Mouse (Mus musculus) layer of hippocampus, postnatal 36 days (tissue): Measurements from ENCODE around the gene Rcl1. TPM values are rescaled to one million over a fixed set of nuclear protein-coding genes. Genes with fewer than 3 reads are reported as not detected.
A peak's percentile ranks its signal among the peaks of the same experiment; 100 is the strongest.

Source experiments
- DNase-seq, 2 experiments: peaks; one replicate each; pipeline ENCODE4 v3.0.0; 2022
- total RNA-seq, 2 experiments: library from RNA; stranded (reverse); gene quantifications; 2 replicates each; pipeline ENCODE4 v1.2.3; 2021

The Rcl1 gene
- total RNA-seq, 2 experiments from 2014 or later = 18.1 to 18.7 TPM

DNA sequence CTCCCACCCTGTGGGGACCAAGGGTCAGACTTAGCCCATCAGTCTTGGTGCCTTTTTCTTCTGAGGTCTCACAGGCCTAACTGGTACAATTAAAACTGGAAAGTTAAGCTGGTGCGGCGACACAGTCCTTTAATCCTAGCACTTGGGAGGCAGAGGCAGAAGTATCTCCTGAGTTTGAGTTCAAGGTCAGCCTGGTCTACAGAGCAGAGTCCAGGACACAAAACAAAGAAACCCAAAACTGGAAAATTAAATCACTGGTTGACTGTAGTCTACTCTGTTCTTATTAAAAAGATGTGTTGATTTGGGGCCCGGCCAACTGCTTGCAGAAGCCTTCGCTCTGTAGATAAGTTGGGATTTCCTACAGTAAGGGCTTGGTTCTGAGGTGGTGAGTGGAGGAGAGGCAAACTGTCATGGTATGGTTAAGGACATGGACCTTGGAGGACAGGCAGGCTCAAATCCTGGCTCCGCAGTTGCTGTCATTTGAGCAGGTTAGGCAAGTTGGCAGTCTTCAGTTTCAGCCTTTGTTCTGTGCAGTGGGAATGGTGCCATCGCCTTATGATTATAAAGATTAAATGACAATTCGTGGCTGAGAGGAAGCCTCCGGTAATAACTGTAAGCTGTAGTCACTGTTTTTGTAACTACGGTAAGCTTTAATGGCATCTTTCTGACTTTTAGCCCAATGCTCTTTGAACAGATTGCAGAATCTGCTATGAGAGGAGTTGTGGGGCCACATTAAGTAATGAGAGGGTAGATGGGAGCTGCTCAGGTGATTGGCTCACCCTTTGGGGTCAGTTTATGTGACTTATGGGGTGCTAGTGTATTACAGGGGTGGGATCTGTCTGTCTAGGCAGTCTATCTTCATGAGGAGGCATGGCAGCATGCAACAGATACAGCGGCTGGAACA lies 12.8 kb downstream of the Rcl1 start:
- DNase-seq = no peak

DNA sequence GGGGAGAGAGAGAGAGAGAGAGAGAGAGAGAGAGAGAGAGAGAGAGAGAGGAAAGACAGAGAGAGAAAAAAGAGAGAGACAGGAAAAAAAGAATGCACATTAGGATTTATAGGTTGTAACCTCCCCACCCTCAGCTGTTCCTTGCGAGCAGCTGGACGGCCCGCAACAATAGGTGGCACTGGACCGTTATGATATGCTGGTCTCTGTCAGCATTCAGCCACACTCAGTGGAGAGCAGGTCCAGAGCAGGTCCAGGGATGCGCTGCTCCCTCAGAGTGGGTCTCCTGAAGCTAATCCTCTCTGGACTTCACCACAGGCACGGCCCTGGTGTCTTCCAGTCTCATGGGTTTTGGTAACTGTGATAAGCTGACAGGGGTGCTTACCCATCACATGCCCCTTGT lies 15.6 kb downstream of the Rcl1 start:
- no peak for DNase-seq

DNA sequence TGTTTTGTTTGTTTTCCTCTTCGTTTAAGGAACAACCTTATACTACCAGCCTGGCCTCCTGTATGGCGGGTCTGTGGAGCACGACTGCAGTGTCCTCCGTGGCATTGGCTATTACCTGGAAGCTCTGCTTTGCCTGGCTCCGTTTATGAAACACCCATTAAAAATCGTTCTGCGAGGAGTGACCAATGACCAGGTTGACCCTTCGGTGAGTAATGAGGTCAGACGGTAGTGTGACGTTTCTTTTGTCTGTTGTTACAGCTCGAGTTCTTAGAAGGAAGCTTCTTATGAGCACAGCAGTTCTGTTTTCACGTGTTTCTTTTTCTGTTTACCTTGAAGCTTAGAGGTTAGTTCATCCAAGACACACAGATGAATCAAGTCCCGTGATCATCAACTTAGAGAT lies 17.0 kb downstream of the Rcl1 start:
- no peak for DNase-seq

DNA sequence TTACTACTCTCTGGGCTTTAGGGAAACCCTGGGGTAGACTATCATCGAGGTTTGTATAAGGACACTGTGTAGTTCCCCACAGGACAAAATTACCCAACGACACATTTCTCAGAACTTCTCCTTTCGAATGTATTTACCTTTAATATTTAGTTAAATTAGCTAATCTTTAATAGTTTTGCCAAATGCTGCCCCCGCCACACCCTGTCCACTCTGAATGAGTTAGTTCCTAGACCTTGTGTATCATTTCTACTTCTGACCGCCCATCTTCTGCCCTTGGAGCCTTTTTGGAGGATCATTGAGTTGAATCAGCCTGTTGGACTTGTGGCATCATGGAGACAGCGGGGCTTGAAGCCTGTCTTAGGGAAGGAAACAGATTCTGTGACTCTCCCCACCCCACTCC lies 19.1 kb downstream of the Rcl1 start:
- DNase-seq = no peak

DNA sequence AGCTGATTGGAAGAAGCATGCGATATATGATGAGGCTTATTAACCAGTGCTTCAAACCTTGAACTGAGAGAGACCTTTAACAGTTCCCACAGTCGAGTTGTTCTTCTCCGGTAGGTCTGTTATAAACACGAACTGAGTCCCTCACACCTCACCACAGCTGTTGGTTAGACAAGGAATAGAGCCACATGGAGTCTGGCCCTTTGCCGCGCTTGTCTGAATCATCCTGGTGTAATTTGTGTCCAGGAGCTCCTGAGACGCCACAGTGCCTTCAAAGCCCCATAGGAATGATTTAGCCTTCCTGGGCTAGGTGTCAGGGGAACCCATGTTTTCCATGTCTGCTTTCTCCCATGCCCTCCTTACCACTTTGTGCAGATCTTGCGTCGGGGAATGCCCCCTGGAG lies 20.2 kb downstream of the Rcl1 start:
- no peak for DNase-seq

DNA sequence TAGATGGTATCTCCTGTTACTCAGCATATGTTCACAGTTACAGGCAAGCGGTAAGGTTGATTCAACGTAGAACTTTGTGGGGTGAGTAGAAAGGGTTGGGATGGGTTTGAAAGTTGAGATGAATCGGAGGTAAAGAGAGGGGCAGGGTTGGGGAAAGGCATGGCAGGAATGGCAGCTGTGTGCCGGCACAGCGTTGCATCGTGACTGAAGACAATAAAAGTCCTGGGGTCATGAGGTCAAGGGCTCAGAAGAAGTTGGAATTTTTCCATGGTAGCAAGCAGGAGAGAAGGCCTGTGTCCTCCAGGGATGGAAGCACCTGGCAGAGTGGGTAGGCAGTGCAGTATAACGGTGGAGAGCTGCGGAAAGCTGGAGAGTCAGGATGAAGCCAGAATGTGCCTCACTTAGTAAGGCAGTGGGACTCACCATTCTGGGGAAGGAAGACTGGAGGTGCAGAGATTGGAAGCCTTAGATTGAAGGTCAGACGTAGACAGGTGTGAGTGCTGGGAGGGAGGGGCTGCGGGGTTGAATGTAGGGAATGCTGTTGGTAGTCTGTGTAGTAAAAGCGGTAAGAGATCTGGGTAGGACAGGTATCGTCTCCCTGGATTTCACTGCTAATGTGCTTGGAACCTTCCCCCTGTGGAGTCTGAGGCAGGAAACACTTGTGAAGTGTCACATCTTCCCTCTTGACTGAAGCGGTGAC lies 23.9 kb downstream of the Rcl1 start:
- DNase-seq = no peak

DNA sequence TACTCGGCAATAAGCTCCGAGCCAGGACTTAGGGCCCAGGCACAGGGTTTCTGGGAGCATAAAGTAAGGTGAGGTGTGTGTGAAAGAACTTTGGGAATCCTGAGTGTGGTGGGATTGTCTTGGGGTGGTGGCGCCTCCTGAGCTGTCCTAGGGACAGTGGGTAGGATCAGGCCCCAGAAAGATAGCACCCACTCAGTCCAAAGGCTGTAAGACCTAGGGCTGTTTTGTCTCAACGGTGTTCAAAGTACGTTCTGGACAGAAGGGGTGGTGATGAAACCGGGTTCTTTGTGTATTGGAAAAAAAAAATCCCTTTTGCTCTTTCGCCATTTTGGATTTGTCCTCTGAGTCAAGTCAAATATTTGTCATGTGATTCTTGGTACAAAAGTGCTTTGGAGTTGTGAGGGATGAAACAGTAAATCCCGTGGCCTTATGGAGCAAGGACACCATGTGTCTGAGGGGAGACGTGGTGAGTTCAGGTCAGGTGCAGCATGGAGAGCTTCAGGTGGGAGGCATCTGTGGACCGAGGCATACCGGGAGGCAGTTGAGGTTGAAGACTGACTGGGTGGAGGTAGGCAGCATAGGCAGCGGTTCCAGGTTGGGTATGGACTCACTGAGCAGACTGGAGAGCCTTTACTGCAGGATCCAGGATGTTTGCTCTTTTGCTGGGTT lies 25.3 kb downstream of the Rcl1 start:
- DNase-seq = no peak

DNA sequence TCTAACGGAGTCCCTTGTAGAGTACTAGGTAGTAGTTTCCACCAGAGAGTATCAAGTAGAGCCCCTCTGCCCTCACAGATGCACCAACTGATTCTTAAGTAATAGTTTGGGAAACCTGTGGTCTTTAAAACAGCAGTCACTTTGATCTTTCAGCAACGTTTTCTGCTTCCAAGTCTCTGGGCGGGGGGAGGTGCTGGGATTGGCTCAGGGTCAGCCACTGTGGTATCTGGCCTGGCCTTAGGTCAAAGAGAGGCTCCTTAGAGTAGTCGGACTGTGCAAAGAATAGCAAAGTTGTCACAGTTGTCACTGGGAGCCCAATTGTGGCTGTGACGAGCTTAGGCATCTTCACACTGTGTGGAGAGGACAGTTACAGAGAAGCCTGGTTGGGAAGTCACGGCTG lies 26.2 kb downstream of the Rcl1 start:
- no peak for DNase-seq

DNA sequence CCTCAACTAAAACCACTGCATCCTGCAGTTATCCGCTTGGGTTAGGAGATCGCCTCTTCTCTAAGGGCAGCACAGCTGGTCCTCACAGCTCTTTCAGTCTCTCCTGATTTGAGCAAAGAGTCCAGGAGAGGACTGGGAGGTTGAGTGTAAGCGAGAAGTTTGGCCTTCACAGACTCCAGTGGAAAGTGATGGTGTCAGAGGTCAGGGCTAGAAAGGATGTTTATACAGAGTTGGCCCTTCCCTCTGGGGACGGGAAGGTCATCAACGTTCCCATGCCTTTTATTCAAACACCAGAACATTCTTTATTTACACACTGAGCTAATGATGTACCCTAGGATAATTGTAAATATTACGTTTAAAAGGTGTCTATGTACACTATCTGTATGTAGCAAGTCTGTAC lies 27.0 kb downstream of the Rcl1 start:
- no peak for DNase-seq

DNA sequence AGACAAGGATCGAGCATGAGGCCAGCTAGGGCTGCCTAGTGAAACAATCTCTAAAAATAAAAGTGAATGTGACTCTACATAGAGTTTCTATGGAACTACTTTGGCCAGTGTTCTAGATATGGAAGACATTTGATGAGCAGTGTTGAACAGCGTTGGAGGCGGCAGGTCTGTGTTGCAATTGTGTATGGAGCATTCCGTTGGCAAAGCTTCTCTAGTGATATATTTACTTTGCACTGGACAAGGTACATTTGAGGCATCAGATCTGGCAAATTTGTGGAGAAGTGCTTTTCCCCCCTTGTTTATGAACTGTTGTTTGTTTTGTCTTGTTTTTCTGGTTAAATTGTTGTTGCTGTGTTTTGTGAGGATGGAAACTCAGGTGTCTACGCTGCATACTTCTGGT lies 28.4 kb downstream of the Rcl1 start:
- DNase-seq = no peak

DNA sequence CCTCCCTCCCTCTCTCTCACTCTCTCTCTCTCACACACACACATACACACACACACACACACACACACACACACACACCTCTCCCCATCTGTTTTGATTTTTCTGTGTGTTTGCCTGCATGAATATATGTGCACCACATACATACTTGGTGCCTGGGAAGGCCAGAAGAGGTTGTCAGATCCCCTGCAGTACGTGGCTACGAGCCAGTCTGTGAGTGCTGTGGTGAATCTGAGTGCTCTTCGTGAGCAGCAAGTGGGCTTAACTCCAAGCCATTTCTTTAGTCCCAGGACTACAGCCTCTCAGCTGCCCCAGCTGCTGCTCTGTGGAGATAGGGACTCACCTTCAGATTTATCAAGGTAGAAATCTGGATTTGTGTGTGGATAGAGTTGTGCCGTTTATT lies 30.0 kb downstream of the Rcl1 start:
- DNase-seq = no peak

DNA sequence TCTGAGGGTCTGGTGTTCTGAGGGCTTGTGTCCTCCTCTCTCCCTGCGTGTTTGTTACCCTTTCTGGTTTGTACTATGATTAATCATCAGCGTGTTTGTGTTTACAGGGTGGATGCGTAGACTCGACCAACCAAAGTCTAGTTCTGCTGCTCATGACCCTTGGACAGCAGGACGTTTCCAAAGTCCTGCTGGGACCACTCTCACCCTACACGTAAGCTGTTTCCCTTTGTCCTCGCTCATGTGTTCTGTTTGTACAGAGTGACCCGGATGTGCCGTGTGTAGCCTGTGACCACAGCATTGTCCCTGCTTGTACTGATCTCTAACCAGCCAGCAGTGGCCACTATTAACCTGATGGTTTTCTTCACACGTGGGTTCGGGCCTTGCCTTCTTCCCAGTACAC lies 33.1 kb downstream of the Rcl1 start:
- DNase-seq = no peak

DNA sequence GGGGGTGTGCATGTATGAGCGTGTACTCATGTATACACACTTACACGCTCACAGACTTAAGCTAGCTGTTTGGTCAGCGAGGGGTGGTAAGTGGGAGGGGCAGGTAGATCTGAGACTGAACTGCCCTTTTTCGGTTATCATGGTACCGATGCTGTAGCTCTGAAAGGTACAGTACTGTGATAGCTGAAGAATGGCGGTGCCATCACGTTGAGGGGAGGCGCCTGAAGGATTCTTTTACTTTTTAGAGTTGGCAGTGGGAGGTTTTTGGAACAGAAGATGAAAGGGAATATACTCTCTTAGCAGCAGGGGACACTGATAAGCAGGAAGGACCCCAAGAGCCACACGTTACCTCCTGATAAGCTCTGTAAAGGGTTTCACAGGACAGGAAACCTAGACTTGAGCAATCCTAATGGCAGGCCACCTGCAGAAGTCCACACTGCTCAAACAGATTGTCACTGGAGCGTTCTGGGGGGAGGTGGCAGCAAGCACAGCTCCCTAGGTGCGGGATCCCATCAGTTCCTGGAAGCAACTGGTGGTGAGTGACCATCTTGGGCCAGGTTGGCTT lies 34.1 kb downstream of the Rcl1 start:
- no peak for DNase-seq

DNA sequence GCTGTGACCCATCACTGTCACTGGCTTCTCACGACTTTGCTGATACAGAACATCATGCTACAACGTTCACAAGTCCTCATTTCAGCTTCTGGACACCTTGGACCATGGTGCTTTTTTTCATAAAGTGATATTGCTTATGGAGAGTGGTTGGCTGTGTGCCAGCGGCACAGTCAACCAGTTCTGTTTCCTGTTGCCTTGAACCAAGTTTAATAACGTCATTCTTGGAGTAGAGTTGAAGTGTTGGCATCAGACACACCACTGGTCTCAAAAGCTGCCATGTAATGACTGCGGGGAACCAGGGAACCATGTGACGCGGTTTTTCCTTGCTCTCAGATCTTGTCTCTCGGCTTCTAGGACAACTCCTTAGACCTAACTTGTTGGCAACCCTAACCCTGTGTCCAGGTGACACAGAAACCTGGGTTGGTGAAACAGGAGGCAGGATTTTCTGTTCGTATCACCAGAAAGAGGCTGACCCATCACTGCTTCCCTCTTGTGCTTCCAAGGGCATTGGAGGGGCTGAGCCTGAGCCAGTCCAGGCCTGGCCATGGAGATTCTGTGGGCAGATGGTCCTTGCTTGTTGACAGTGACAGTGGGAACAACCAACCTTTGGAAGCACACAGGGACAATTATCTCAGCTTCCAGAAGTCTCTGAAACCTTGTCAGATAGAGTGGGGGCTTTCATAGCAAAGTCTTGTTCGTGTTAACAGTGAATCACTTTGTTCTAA lies 37.5 kb downstream of the Rcl1 start:
- no peak for DNase-seq

DNA sequence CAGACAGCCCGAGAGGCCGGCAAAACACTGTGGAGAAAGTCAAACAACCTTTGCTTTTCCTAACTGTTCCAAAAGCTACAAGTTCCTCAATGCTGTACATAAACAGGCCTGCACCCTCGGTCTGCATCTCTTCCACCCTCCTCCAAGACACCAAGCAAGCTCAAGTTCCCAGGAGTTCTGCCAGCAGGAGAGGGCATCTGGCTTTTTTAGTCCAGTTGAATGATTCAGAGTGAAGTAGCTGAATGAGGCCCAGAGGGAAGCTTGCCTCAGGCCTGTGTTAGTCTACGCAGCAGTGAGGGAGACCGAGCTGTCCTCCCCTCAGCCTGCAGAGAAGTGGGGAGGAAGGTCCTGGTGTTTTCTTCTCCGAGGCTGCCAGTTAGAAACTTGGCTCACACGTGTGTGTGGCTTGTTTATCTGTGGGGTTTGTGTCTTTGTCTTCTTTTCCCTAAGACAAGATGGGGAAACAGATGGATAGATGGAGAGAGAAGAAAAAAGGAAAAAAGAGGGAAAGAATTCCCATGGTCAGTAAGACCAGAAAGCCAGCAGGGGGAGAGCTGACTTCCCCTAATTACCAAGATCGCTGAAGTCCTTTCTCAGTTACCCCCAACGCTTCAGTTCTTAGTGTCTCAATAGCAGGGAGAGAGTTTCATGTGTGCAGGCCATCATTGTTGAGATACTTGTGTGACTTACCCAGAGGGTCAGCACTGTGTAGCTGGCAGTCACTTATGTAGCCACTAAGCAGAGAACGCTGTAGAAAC lies 38.7 kb downstream of the Rcl1 start:
- DNase-seq = peak in 1 of 2 experiments; percentile 2

DNA sequence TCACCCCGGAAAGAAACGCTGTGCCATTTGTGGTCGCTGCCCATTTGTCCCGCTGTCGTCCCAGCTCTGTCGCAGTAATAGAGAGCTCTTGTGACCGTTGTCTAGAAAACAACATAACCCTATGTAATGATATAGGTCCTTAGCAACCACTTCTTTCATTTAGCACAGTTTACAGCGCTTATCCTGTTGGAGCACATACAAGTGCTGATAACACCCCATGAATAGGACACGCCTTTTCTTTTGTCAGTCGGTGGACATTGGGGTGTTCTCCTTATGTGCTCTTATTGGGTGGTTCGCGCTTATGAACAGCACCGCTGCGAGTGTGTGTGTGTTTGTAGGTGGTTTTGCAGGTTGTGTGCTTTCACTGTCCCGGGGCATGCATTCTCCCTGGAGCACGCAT lies 39.8 kb downstream of the Rcl1 start:
- DNase-seq = no peak

DNA sequence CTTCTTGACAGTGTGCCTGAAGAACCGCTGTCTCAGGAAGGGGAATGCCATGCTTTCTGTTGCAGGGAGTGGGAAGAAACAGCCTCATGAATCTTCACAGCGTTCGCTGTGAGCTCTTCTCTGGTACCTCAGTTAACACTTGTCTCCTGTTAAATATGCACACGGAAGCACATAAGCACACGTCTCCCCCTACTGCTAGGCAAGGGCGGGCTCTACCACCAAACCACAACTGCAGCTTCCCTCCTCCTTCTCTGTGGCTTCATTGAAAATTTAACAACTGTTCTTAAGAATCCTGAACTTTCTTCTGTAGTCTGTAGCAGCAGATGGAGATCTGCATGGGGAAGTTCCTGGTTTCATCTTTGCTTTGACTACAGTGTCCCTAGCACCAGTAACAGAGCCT lies 41.1 kb downstream of the Rcl1 start:
- no peak for DNase-seq

DNA sequence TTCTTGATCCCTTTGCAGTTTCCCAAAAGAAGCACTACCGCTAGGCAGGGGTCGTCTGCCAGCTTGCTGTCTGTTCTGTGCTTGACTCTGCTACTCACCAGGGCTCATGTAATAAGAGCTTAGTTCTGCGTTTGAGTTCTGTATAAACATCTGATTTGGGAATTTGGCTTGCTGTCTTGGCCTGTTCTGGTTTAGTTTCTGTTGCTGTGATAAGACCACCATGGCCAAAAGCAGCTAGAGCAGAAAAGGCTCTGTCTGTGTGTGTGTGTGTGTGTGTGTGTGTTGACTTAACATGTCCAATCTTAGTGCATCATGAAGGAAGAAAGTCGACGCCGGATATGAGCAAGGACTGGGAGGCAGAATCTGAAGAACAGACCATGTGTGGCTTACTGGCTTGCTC lies 44.2 kb downstream of the Rcl1 start:
- DNase-seq = no peak

DNA sequence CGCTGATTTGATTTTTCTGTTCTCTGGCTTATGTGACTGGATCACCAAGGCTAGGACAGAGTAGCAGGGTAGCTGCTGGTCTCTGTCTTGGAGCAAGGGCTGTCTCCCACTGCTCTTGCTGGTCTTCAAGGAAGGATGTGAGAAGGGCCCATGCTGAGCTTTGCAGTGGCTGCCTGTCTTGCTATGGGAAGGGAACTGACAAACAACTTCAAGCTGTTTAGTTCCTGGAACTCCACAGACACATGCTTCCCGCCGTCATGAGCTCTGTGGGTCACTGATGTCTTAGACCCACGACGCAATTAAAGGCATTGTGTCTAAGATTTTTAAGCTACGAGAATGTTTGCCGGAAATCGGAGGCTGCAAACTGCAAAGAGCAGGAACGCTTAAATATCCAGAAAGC lies 45.6 kb downstream of the Rcl1 start:
- no peak for DNase-seq

DNA sequence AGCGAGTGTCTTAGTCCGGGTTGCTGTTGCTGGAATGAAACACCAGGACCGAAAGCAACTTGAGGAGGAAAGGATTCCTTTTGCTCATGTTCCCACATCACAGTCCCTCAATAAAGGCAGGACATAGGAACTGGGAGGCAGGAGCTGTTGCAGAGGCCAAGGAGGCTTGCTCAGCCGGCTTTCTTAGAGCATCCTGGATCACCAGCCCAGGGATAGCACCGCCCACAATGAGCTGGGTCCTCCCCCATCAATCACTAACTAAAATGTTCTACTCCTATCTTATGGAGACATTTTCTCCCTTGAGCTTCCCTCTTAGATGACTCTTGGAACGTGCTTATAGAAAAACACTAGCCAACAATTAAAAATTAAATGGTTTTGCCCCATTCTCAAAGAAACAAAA lies 48.4 kb downstream of the Rcl1 start:
- no peak for DNase-seq

DNA sequence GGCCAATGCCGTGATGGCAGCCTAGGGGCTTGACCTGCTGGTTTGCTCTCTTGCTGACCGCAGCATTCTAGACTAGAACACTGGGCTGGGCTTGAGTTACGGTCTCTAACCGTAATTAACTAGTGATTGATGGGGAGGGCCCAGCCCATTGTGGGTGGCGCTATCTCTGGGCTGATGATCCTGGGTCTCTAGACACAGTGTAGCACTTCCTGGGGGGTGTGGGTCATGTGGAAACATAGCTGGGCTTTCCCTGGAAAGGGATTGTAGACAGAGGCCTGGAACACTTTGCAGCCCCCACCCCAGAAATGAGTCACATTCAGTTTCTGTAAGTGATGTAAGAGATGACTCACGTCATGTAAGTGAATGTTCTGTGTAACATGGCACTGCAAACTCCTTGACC lies 48.9 kb downstream of the Rcl1 start:
- DNase-seq = no peak

DNA sequence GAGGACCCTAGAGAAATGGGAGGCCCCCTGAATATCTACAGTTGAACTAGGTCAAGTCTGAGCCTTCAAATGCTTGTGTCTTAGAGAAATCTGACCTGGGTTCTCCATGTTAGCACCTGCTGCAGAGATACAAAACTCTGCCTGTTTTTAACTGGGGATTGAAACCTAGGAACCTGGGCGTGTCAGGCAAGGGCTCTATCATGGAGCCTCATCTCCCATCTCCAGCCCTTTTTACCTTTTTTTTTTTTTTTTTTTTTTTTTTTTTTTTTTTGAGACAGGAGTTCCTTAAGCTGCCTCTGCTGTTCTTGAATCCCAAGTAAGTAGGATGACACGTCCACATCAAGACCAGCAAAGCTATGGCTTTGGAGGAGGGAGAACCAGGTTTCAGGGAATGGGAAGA lies 50.3 kb downstream of the Rcl1 start:
- DNase-seq = no peak
